Mouse (Mus musculus) heart, adult 2 months (tissue): ENCODE results near the gene Ltbr.
"Not testable (repeated sequence)": the region's sequence is repeated elsewhere in the genome, so short reads cannot be mapped to it uniquely, and the experiment has no call there.

Experiments
- CTCF ChIP-seq: fragments of 200-600 bp; IDR thresholded peaks from 2 replicates; pipeline ENCODE4 v1.8.1; 2022; ENCODE audit warnings: antibody characterized with exemption, mild to moderate bottlenecking, moderate library complexity
- POLR2A ChIP-seq: fragments of 200-500 bp; IDR thresholded peaks from 2 replicates; pipeline ENCODE4 v1.6.1; 2011; ENCODE audit warnings: mild to moderate bottlenecking, low read depth, low read length, control low read depth; ENCODE audit not compliant: insufficient read depth

DNA sequence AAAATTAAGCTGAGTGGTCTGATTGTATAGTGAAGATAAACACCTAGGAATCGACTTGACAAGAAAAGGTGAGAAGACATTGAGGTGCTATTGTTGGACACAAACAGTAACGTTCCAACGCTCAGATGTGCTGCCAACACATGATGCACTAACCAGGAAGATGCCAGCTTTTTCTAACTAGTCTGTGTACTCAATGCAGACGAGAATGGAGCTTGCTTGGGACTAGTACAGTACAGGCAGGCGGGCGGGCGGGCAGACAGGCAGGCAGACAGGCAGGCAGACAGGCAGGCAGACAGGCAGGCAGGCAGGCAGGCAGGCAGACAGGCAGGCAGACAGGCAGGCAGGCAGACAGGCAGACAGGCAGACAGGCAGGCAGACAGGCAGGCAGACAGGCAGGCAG lies 9.3 kb downstream of the Ltbr start:
- TF ChIP-seq CTCF, POLR2A: not testable (repeated sequence)
